Mouse (Mus musculus) left cerebral cortex, adult 11 months (tissue): ENCODE results near the gene Syt12.
A peak's percentile ranks its signal among the peaks of the same experiment; 100 is the strongest.

ENCODE experiments used
- DNase-seq: peaks from one replicate; pipeline ENCODE4 v3.0.0; 2022; ENCODE audit warnings: low spot score

Gene Syt12

DNA sequence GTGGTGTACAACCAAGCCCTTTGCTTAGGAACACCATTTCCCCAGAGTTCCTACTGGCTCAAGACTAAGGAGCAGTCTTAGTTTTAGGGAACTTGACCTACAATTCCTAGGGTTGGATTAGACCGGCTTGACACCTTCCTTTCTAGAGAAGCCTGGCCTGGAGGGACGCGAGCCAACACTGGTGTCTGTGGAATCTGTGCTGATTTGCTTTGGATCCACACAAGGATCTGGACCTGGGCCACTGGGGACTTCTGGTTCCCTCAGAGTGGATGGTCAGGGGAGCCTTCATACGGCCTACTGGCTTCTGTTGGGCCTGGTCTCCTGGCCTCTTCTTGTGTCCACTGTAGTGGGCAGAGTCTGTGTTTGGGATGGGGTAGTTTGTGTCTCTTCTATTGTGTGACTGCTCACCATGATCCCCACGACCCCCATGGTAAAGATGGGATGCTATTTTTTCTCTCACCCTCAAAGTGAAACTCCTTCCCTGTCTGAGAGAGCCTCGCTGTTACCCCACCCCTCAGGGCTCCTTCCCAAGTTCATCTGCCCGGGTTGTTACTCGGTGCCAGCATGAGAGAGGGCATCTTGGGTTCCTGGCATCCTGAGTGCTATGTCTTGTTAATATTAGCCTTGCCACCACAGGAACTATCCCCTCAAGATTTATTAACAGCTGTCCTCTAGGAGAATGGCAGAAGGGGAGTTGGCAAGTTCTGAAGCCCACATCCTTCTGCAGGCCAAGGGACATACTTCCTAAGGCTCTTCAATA is 30.4 kb downstream of the Syt12 start:
- no peak for DNase-seq

DNA sequence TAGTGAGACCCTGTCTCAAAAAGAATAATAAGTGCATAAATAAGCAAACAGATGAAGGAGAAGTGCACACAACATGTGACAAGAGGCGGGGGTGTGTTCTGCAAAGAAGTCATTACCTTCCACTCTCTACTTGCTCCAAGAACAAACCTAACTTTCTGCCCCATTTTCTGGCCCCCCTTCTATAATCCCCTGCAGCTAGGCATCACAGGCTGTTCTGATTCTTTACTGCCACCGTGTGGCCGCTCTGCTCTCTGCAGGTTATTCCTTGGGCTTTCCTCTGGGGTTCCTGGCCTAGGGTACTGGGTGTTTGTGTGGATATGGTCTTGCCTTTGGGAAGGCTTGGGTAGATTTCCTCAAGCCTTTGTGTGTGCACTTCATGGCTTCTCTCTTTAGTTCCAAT is 34.8 kb downstream of the Syt12 start:
- DNase-seq, result peak; percentile 55

DNA sequence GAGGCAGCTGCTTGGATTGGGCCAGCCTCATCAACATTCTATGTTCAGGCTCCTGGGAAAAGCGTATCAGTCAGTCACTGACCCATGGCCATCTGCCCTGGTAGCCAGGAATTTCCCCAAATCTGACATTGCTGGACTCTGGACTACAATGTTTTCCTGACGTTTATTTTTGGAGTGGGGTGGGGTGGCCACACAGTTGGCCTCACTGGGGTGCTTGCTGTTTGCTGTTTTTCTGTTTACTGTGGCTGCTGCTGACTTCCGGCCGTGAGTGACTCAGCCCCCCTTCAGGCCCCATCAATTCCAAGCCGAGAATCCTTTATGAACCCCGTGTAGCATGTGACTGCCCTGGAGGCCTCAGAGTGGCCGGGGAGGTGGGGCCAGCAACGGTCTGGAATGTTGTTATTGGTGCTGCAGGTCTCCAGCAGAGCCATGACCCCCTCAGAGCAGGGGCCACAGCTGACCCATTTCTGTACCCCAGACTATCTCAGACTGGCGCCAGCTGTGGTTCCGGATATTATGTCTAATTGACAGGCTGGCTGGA is 35.6 kb downstream of the Syt12 start:
- no peak for DNase-seq

DNA sequence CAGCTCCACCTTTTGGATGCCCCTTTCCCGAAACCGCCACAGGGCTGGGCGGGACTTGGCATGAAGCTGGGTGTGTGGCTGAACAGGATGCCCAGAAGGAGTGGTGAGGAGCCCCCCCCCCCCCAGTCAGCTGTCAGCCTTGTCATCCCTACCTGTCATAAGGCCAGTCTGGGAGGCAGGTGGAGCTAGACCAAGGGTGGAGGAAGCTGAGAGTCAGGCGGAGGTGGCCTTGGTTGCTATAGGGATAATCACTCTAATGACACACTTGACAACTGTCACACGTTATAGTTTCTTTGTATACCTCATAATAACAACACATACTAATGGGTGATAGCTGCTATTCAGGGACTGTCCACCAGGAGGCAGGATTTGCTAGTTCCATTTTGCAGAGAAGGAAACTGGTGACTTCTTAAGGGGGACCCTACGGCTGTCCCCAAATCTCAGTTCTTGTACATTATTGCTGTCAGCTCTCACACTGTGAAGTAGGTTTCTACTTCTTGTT is 36.1 kb downstream of the Syt12 start:
- no peak for DNase-seq

DNA sequence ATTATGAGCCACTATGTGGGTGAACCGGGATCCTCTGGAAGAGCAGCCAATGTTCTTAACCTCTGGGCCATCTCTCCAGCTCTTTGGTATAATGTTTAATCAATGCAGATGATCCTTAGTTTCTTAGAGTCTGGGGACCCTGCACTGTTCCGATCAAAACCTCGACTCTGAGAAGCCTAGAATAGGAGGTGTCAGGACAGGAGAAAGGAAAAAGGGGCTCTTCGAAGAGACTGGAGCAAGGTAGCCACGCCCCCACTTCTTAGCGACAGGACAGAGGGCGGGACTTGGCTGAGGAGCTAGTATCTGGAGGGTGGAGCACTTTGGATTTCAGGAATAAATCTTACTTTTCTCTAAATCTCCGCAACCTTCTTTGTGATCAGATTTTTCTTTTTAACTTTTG is 37.0 kb downstream of the Syt12 start:
- DNase-seq, result no peak

DNA sequence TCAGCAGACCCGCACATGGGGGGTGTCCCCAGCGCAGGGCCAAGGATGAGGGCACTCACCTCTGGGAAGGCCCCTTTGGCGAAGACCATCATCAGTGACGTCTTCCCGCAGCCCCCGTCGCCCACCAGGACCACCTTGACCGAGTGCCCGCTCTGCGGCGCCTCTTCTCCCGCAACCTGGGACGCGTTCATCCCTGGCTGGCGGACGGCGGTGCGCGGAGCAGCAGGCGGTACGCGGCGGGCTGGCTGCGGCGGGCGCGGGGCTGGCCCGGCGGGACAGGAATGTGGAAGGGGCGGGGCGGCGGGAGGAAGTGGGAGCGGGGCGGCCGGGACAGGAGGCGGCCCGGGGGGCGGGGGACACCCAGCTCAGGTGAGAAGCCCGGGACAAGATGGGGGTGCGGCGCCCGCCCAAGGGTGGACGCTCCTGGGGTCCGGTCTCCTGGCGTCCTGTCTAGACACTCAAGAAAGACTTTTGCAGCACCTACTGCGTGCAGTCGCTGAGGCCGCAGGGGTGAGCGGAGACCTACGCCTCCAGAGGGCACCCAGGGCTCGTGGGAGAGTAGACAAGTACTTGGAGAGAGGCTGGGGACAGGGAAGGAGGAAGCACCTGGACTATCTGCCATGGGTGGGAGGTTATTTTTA is 38.0 kb downstream of the Syt12 start, which contains the start of gene Rhod:
TSS of gene Rhod (minus strand) at position 272 of the 641 bp plus-strand sequence.
- no peak for DNase-seq

DNA sequence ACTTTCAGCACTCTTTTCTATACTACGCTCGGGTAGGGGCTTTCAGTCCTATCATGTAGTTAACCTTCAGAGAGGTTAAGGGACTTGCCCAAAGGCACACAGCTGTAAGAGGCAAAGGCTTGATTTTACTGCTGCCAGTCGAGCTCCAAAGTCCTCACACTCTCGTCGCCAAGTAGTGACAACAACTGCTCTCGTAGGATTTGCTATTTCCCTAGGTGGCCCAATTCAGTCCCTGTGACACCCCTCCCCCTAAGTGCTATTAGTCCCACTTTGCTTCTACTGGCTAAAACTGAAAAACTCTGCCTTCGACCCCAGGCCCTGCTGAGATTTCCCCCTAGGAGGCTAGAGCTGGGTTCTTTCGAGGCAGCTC is 38.5 kb downstream of the Syt12 start:
- no peak for DNase-seq

DNA sequence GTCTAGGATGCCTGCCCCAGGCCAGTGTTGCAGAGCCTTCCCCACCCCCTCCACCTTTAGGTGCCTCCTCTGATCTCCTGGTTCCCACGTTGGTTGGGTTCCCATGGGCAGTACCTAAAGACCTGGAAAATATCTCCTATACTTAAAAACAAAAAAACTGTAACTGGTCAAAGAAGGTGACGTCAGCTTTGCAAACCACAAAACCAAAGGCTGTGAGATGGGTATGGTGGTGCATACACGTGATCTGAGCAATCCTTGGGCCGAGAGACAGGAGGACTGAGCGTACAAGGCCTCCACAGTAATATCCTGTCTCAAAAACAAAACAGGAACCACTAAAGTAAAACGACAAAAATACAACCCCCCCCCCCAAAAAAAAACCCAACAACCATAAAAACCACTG is 39.4 kb downstream of the Syt12 start:
- no peak for DNase-seq

DNA sequence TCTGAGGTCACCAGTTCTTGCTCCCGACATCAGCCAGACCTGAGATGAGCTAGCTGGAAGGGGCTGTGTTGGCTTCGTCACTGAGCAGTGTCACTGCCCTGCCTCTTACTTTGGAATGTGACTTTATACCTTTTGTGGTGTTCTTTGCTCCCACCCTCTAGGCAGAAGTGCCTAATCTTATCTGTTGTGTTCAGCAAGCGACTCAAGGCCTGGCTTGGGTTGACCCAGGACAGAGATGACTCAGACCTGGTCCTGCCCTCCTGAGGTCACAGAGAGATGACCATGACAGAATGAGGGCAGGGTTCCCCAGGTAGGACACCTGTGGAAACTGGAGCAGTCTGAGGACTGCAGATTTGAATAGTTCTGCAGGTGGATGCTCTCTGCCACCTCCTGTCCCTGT is 41.0 kb downstream of the Syt12 start:
- no peak for DNase-seq

DNA sequence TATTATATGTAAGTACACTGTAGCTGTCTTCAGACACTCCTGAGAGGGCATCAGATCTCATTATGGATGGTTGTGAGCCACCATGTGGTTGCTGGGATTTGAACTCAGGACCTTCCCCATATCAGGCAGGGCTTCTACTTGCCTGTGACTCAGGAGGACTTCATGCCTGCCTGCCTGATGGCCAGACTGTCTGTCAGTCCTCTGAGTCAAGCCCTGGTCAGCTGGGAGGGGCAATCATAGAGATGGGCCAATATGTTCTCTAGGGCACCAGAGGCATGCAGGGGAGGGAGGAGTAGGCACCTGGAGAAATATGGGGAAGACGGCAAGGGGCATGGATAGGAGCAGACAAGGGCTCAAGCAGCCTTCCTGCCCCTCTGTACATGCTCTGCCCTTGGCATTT is 42.2 kb downstream of the Syt12 start:
- DNase-seq, result no peak

DNA sequence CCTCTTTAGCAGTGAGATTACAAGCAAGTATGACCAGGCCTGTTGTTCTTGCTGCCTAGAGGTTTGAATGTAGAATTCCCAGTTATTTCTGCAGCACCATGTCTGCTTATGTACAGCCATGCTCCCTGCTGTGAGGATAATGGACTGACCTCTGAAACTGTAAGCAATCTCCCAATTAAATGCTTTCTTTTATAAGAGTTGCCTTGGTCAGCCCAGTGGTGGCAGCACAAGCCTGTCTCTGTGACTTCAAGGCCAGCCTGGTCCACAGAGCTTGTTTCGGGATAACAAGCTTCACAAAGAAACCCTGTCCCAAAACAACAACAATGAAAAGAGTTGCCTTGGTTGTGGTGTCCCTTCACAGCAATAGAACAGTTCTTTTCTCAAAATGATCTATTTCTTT is 43.5 kb downstream of the Syt12 start:
- DNase-seq, result no peak

DNA sequence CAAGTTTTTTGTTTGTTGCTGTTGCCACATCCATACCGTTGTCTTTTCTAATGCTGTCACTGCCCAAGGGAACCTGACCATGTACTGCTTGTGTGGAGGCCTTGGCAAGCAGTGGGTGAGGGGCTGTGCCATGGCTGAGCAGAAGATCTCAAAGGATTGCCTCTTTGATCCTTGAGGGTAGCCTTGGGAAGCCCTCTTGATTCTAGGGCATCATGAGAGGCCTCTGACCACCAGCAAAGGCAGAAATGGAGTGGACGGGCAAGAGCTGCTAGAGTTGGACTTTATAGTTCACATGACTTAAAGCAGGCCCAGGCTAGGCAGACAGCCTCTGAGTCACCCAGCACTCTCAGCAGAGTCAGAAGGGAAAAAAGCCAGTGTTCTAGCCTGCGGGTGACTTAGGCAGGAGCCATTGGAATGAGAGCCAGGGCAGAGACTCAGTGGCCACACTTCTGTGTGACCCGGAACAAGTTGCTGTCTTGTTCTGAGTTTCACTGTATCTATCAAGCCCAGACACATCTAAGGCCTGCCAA is 47.1 kb downstream of the Syt12 start:
- DNase-seq, result no peak

DNA sequence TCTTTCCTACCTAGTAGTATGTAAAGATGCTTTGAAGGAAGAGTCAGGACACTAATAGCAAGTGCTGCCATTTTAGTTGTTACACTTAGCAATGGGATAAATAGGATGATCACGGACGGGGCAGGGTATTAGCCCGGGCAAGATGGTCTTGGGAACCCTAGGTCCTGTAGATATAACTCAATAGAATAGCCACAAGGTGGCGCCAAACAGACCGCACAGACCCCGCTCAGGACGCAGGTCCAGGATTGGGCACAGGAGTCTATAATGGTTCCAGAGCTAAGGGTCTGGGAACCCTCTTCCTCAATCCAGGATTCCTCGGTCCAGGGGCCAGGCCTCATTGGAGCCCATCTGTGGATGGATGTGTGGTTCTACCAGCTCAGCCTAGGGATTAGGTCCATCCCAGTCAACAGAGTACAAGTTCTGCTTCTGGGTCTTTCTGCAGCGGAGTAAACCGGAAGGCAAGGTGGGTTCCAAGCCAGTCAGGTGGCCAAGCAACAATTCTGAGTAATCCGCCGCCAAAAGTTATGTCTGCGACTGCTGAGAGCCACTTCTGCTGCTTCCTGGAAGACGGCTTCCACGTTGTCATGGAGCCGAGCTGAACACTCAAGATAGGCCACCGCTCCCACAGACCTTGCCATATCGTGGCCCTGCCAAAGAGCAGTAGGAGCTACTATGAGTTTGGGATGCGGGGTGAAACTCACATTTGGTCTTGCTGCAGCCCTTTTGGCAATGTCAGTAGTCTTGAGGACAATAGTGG is 51.5 kb downstream of the Syt12 start:
- no peak for DNase-seq

DNA sequence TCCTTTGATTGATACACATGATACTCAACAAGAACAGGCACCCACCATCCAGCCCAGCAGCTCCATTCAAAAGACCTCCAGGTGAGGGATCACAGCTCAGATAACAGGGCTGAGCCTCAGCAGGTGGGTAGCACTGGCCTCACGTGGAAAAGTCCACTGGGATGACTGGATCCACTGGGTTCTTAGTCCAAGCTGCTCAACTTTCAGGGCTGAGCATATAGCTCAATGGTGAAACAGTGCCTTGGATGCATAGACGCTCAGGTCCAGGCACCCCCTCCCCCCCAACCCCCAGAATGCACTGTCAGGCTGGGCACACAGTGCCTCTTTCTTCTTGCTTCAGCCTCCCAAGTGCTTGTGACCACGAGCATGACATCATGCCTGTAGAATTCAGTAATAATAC is 54.2 kb downstream of the Syt12 start:
- no peak for DNase-seq

DNA sequence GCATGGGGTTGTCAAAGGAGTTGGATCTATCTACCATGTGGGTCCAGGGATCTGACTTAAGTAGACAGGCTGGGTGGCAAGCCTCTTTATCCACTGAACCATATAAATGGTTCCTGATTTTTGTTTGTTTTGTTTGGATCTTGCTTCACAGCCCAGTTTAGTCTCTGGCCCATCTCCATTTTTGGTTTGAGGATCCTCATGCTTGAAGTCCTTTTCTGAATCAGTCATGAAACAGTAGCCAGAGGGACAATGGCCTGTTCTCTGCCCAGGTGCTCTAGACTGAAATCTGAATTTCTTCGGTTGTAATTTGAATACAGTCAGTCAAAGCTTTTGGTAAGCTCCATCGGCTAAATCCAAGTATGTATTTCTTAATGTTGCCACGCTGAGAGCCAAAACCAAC is 54.7 kb downstream of the Syt12 start:
- DNase-seq, result no peak

DNA sequence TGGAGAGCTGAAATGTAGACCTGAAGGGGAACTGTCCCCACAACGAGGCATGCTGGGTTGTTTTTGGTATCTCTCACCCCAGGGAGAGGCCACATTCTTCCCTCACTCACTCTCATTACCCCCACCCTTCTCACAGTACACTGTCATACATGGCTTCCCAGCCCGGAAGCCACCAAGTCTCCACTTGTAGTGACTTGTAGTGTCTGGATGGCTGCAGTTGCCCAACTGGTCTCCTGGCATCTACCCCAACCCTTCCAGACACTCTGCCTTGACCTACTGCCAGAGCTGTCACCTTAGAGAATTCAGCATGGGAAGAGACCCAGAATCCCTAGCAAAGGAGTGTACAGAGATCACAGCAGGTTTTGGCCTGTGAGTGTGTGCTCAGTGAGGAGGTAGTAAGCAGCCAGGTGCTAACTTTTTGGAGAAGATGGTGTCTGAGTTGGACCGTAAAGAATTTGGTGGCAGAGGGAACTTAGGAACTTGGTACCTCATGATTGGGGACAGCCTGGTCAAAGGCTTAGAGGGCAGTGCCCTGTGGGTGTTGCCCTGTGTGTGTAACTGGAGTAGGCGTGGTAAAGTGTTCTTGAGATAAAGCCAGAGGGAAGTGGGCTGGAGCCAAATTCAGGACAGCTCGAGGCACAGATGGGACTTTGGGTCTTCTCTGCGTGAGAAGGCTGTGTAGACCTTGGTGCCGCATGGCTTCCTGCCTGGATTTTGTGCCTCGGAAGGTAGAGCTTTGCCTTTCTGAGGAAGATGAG is 56.9 kb downstream of the Syt12 start:
- no peak for DNase-seq

DNA sequence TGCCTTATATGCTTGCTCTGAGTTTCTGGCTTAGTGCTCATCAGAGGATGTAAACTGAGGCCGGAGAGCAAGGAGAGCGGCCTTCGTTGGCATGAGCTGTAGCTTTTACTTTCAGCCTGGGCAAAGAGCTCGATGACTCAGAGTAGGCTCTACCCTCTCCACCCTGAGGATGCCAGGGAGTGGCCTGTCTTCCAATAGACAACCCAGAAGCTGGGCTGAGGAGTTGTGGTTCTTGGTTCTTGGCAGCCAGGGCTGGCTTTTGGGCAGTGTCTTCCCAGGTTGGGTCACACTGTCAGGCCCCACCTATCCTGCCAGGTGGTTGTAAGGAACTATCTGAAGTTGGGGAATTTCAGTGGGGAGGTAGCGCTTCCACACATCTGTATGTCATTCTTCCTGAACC is 57.5 kb downstream of the Syt12 start:
- DNase-seq, result no peak

DNA sequence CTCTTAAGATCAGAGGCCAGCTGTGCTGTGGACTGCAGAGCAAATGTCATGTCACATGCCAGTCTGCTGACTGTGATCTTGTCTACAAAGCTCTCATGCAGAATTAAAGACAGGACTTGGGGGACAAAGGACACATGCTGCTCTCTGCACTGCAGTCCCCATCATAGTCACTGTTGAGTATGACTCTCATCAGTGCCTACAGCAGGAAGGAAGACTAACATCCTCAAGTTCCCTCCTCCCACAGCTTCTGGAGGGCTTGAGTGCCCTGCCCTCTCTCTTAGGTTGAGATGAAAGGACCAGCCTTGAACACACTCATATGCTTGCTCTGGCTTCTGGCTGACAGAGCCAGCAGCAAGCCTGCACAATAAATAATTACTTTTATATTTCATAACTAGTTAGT is 59.5 kb downstream of the Syt12 start:
- no peak for DNase-seq

DNA sequence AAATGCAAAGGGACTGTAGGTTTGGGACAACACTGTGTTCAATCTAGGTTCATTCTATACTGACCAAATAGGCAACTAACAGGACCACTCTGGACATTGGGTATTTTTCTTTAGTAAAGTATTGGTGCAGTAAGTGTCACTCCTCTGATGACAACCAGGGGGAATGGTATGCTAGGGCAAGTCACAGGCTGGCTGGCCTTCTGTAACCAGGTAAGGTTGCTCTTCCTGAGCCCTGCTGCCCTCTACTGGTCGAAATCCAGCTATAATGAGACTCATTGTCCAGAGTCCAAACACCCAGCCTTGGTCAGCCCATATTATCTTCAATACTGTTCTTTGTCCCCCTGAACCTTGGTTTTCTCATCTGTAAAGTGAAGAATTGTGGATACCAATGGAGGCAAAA is 60.1 kb downstream of the Syt12 start:
- peak; percentile 44 for DNase-seq

DNA sequence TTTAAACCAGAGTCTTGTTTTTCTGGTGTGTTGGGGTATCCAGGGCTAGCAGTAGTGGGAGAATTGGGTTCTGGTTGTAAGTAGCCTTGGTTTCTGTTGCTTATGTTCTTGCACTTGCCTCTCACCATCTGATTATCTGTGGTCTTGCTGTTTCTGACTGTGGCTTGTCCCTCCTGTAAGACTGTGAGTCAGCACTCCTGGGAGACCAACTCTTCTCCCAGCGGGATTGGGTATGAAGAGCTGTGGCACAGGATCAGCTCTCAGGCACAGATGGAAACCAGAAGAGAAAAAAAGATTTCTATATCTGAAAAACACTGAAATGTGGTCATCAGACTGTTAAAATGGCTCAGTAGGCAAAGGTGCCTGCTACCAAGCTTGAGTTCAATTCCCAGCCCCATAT is 62.6 kb downstream of the Syt12 start:
- no peak for DNase-seq

DNA sequence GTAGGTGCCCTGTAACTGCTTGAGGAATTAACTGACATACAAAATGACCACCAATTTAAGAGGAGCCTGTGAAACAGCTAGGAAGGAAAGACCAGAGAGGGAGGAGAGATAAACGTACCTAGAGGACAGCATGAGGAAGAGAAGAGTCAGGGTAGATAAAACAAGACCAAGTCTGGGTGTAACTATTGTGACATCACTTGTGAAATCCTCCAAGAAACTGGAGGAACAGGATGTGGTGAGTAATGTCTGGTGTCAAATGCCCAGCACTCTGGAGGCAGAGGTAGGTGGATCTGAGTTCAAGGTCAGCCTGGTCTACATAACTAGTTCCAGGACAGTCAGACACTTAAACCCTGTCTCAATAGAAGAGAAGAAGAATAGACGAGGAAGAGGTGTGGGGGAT is 68.2 kb downstream of the Syt12 start:
- DNase-seq, result no peak

DNA sequence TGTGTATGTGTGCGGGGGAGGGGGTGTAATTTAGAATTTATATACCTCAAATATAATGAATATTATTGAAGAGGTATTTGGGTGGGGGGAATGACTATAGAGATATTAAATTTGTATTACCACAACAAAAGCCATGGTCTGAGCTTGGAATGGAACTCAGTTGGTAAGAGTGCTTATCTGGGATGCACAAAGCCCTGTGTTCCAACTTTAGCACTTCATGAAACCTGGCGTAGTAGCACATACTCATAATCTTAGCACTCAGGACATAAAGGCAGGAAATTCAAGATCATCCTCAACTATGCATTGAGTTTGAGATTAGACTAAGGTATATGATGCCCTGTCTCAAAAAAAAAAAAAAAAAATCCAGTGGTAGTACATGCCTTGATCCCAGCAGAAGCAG is 72.4 kb downstream of the Syt12 start:
- no peak for DNase-seq
